Mouse (Mus musculus) kidney, postnatal 0 days (tissue): ENCODE measurements around the gene Lmcd1. TPM values are rescaled to one million over a fixed set of nuclear protein-coding genes. Genes with fewer than 3 reads are reported as not detected.
A peak's percentile ranks its signal among the peaks of the same experiment; 100 is the strongest.

ENCODE experiments used
- ATAC-seq: fragments of 200-750 bp; cut with Nextera tagmentation; replicated peaks from 2 replicates; pipeline ENCODE4 v1.8.0; 2017; ENCODE audit warnings: low read depth, moderate number of reproducible peaks, moderate TSS enrichment, moderate library complexity; ENCODE audit not compliant: low FRiP score
- DNase-seq: peaks from one replicate; pipeline ENCODE4 v3.0.0-alpha.2; 2016; ENCODE audit warnings: low spot score
- H3K27ac ChIP-seq: fragments of 300-500 bp; sonication (generic); 2 replicates; pipeline ENCODE4 v1.5.1; 2014; ENCODE audit warnings: mild to moderate bottlenecking
- H3K27me3 ChIP-seq: fragments of 300-500 bp; sonication (generic); 2 replicates; pipeline ENCODE4 v1.6.1; 2014; ENCODE audit warnings: low read length, mixed read lengths; ENCODE audit not compliant: insufficient read depth
- H3K36me3 ChIP-seq: fragments of 300-500 bp; sonication (generic); 2 replicates; pipeline ENCODE4 v1.6.1; 2014; ENCODE audit warnings: low read length, mixed read lengths; ENCODE audit not compliant: insufficient read depth
- H3K4me1 ChIP-seq: fragments of 300-500 bp; sonication (generic); replicated peaks from 2 replicates; pipeline ENCODE4 v1.6.1; 2014; ENCODE audit warnings: antibody characterized with exemption, low read length, mixed read lengths; ENCODE audit not compliant: insufficient read depth
- H3K4me2 ChIP-seq: fragments of 300-500 bp; sonication (generic); 2 replicates; pipeline ENCODE4 v1.6.1; 2014; ENCODE audit warnings: mild to moderate bottlenecking, low read length, moderate library complexity, mixed read lengths
- H3K4me3 ChIP-seq: fragments of 300-500 bp; sonication (generic); replicated peaks from 2 replicates; pipeline ENCODE4 v1.5.1; 2014; ENCODE audit warnings: low read depth, low read length
- H3K9ac ChIP-seq: fragments of 300-500 bp; sonication (generic); 2 replicates; pipeline ENCODE4 v1.6.1; 2014; ENCODE audit warnings: low read depth, low read length
- H3K9me3 ChIP-seq: fragments of 300-500 bp; sonication (generic); replicated peaks from 2 replicates; pipeline ENCODE4 v1.6.1; 2016; ENCODE audit warnings: low read length, inconsistent platforms, mixed read lengths
- CTCF ChIP-seq: IDR thresholded peaks from 2 replicates; pipeline ENCODE4 v1.5.1; 2016; ENCODE audit warnings: antibody characterized with exemption, low read depth, mild to moderate bottlenecking, moderate library complexity
- WGBS: fragments of 180-500 bp; shearing (Covaris S2); extraction: QIAGEN DNeasy Blood & Tissue Kit; methylation state at CpG from one replicate; pipeline ENCODE4 v1.1.7; 2014; 5-methylcytosine and 5-hydroxymethylcytosine counted together
- polyA plus RNA-seq: library from polyadenylated mRNA; unstranded; fragments of >200 nt; fragmentation: Nextera tagmentation; extraction: Ambion mirVana; gene quantifications from 2 replicates; pipeline ENCODE4 v1.2.1, GENCODE M21; 2015

The Lmcd1 gene
- polyA plus RNA-seq, 1 experiment from 2014 or later: 34.4 TPM

- Histone ChIP-seq H3K27me3 (no peaks in the 10 kb centered on the region), H3K36me3 (peaks cover 13% of the 10 kb centered on the region; the same call in 1 of the 2 replicates), H3K9me3 (no peaks in the 10 kb centered on the region; the same call in 1 of the 2 replicates), H3K9ac (no peak overlapping the region), H3K4me2 (no peak overlapping the region), H3K4me1 (0 out of 2 replicates have a peak, but pooled peaks cover 7% of the 10 kb centered on the region), H3K4me3 (no peak overlapping the region), H3K27ac (no peak overlapping the region)
- DNase-seq: peak; percentile 46
- ATAC-seq: 0 out of 2 replicates have a peak, but pooled peaks have one; percentile 14
- TF ChIP-seq CTCF: no peak
- 8% methylated on average over 4 of the region's 4 CpGs for WGBS
Measured at GRCm38 (mm10) chr6:112311385-112311784, 37.8 kb downstream of the Lmcd1 start.

DNA sequence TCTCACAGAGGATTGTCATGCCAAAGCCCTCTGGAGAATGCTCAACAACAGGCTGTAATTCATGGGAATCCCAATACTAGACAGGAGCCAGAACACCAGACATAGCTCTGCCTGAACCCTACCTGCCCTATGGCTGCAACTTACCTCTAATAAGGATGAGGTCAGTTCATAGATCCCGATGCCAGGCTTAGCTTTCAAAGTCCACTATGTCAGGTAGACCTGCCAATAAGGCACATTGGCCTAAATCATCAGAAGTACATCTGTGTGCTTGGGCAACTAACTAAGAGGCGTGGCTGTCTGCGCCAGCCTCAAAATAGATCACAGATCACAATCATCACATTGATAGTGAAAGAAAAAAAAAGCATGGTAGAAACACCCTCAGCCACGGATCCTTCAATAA lies 45.9 kb downstream of the Lmcd1 start:
- TF ChIP-seq CTCF: no peak
- Histone ChIP-seq H3K4me3 (no peak overlapping the region), H3K9ac (no peak overlapping the region), H3K36me3 (peaks cover 15% of the 10 kb centered on the region; the same call in 1 of the 2 replicates), H3K27me3 (no peaks in the 10 kb centered on the region), H3K27ac (no peak overlapping the region), H3K4me1 (no peaks in the 10 kb centered on the region), H3K4me2 (no peak overlapping the region), H3K9me3 (no peaks in the 10 kb centered on the region)
- ATAC-seq (no peak), DNase-seq (no peak)
- WGBS: 93% methylated on average over 4 of the region's 4 CpGs

- 57% methylated on average over 5 of the region's 5 CpGs for WGBS
- DNase-seq: no peak
Measured at GRCm38 (mm10) chr6:112320679-112321078, 47.1 kb downstream of the Lmcd1 start.

GRCm38 (mm10) chr6:112322916-112323315 lies 49.4 kb downstream of the Lmcd1 start:
- H3K9me3 ChIP-seq: no peaks in the 10 kb centered on the region
- ATAC-seq (no peak), DNase-seq (no peak)
- 84% methylated on average over 5 of the region's 5 CpGs for WGBS
- H3K4me3 ChIP-seq: no peak overlapping the region
- H3K36me3 ChIP-seq: no peaks in the 10 kb centered on the region
- no peak overlapping the region for H3K9ac ChIP-seq
- H3K4me1 ChIP-seq: no peaks in the 10 kb centered on the region
- TF ChIP-seq CTCF: no peak
- H3K4me2 ChIP-seq: no peak overlapping the region
- H3K27ac ChIP-seq: no peak overlapping the region
- H3K27me3 ChIP-seq: no peaks in the 10 kb centered on the region

More at GRCm38 (mm10) chr6:112320679-112321078, 47.1 kb downstream of the Lmcd1 start:
- no peaks in the 10 kb centered on the region for H3K4me1 ChIP-seq
- H3K9me3 ChIP-seq: no peaks in the 10 kb centered on the region
- no peak for ATAC-seq
- no peak overlapping the region for H3K9ac ChIP-seq
- no peak overlapping the region for H3K27ac ChIP-seq
- H3K36me3 ChIP-seq: peaks cover 12% of the 10 kb centered on the region; the same call in 1 of the 2 replicates
- no peak for TF ChIP-seq CTCF
- H3K4me3 ChIP-seq: no peak overlapping the region
- H3K4me2 ChIP-seq: no peak overlapping the region
- H3K27me3 ChIP-seq: no peaks in the 10 kb centered on the region

GRCm38 (mm10) chr6:112325213-112325612 lies 51.7 kb downstream of the Lmcd1 start:
- Histone ChIP-seq H3K4me1 (no peaks in the 10 kb centered on the region), H3K27ac (no peak overlapping the region), H3K27me3 (no peaks in the 10 kb centered on the region), H3K9ac (no peak overlapping the region), H3K4me2 (no peak overlapping the region), H3K4me3 (no peak overlapping the region), H3K9me3 (no peaks in the 10 kb centered on the region), H3K36me3 (peaks cover 6% of the 10 kb centered on the region; the same call in 1 of the 2 replicates)
- DNase-seq (peak; percentile 21), ATAC-seq (no peak)
- TF ChIP-seq CTCF: no peak
- 69% methylated on average over 3 of the region's 3 CpGs for WGBS

DNA sequence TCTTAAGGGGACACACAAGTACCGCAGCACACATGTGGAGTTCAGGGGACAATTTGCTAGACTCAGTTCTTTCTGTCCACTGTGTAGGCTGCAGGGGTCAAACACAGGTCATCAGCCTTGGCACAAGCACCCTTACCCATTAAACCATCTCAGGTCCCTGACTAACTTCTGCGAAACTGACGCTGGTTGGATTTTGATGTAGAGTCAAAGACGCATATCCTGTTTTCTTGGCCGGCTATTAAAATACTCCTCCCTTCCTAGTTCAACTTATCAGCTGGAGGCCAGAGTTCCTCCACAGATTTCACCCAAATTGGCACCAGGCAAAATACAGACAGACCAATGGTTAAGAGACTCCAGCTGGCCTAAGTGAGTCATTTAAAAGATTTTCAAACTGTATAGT lies 54.2 kb downstream of the Lmcd1 start:
- ATAC-seq (no peak), DNase-seq (peak; percentile 43)
- Histone ChIP-seq H3K27me3 (no peaks in the 10 kb centered on the region), H3K4me3 (no peak overlapping the region), H3K9ac (no peak overlapping the region), H3K36me3 (peaks cover 6% of the 10 kb centered on the region; the same call in 1 of the 2 replicates), H3K9me3 (no peaks in the 10 kb centered on the region), H3K4me1 (0 out of 2 replicates have a peak, but pooled peaks cover 3% of the 10 kb centered on the region), H3K4me2 (no peak overlapping the region), H3K27ac (no peak overlapping the region)
- 32% methylated on average over 5 of the region's 5 CpGs for WGBS
- TF ChIP-seq CTCF: no peak
